Mouse (Mus musculus): Measurements from ENCODE around the gene Hdhd5.

The Hdhd5 gene

DNA sequence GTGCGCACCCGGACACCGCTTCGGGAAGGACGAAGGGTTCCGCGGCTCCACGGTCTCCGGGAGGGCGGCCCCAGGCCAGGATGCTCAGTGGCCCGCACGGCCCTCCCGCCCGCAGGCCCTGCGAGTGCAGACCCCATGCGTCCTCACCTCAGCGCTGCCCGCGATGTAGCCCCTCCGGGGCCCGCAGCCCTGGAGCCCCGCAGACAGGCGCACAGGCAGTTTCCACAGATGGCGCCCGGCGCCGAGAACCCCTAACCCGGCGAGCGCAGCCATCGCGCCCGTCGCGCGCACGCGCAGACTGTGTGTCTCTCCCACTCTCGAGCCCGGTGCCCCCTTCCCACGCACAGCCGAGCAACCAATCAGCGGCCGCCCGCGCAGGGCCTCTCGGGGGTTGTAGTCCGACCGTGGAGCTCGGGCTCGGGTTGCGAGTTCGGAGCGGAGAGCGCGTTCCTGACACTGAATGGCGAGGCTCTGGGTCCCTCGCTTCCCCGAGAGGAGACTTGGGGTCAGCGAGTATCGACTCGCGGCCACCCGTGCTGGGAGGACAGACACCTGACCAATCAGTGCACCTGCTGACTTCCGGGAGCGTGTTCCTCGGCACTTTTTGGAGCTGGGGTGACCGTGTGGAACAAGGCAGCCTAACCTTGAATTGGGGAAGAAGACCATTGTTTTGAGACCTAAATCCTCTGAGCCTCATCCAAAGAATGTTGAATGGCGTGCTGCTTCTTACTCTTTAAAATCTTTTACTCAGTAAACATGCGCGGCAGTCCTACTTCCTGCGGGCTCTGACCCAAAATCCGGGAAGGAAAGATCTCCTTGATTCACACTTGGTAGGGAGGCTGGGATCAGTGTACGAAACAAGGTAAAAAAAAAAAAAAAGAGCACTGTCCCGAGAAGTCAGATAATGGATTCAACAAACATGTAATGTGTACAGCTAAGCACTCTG, at the start of gene Hdhd5:
TSS of gene Hdhd5 (minus strand) at position 300 of the 946 bp plus-strand sequence.
- DNase-seq (ENCODE audit: low spot score), result peak; percentile 82

DNA sequence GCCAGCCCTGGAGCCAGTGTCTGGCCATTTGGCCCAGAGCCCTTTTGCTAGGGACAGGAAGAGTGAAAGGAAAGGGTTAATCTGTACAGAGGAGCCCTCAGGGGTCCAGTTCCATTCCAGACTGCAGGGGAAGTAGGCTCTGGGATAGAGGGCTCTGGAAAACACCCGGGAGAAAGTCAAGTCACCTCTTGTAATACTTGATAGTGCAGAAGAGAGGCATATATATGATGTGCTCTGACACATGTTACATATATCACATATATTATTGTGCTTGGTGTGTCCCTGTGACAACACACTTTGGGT, 49.5 kb upstream of the Hdhd5 start:
- DNase-seq (ENCODE audit: low spot score), result no peak

DNA sequence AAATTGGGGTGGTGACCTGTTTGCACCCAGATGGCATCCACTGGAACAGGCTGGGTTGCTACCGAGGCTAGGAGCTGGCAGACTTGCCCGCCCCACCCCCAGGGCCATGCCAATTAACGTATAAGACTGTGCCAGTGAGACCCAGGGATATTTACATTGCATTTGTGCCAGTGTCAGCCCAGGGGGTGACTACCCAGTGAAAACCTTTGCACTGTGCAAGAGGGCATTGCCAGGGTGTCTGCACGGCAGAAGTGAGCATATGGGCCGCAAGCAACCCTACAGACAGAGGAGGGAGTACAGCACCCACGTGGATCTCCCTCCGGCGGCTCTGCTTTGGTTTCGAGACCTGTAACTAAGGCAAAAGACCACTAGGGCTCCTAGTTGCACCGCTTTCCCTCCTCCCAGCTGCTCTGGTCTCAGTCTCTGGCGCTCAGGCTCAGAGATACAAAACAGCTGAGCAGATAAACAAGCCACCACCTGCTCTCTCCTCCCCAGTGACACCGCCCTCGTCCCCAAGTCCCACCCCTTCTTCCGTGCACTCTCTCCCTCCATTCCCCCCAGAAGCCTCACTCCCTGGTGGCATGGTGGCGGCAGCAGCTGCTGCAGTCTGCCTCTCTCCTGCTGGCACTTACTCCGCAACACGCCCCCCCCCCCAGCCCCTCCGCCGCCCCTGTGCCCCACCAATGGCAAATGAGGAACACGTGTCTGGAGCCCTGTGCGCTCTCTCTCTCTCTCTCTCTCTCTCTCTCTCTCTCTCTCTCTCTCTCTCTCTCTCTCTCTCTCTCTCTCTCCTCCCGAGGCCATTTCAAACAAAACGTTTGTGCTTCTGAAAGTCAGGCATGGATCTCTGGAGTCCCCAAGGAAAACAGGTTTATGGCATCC, 49.0 kb upstream of the Hdhd5 start:
- DNase-seq (ENCODE audit: low spot score), result no peak

DNA sequence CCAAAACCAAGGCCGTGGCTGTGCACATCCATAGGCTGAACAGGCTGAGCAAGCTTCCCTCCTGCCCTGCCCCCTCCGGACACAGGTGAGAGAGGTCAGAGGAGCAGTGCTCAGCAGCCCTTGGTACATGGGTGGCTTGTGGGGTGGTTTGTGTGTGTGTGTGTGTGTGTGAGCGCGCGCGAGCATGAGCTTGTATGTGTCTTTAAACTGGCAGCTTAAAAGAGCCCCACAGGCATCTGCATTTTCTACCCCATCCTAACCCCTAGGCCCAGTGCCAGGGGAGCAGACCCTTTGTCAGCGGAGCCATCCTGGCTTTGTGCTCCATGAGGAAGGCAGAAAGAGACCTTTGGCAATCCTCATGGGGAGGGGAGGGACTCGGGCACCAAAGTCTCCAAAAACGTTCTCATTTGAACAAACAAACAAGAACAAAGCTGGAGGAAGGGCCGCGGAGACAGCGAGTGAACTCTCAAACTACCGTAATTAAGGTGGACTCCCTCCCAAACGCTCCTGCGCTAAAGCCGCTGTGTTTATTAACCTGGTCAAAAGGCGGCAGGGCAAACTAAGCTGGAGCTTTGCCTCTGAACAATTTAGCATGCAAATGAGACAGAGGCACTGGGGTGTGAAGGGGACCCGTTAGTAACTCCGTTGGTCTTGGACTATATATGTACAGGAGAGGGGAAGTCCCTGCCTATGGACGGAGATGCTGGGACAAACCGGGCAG, 48.2 kb upstream of the Hdhd5 start:
- no peak for DNase-seq (ENCODE audit: low spot score)

DNA sequence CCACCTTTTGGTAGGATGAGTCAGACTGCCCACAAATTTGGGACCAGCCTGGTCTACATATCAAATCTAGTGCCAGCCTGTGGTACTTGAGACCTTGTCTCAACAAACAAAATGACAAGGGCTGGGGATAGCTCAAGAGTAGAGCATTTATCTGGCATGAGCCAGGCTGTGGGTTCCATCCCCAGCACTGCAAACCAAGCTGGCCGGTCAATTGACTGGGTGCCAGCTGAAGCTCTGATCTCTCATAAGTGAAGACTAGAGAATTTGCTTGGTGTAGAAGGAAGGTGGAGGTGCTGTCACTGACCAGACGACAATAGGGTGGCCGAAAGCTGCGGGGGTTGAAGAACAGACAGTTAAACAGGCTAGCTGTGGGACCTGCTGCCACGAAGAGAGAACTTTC, 47.4 kb upstream of the Hdhd5 start:
- DNase-seq (ENCODE audit: low spot score), result no peak

DNA sequence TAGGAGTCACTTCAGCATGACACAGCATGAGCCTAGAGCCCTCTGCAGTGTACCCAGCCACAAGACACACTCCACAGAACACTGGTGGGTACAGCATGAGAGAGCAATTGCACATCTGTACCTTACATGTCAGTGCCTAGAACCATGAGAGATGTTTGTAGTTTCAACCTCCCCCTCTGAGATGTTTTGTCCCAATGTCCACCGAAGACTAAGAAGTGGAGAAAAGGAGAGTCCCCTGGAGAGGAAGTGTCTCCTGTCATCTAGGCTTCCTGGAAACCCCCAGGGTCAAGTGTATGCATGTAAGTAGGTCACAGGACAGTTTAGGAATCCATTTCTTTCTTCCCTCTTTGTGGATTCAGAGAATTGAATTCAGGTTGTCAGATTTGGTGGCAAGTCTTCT, 41.3 kb upstream of the Hdhd5 start:
- DNase-seq (ENCODE audit: low spot score), result no peak

DNA sequence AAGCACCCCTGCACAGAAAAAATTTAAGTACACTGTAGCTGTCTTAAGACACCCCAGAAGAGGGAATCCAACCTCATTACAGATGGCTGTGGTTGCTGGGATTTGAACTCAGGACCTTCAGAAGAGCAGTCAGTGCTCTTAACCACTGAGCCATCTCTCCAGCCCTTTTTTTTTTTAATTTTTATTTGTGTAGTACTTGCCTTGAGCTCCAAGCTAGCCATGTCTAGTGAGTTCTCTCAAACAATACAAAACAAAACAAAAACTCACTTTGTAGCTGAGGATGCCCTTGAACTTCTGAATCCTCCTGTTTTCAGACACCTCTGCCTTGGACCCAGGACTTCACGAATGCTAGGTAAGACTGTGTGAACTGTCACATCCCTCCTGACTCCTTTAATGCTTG, 37.1 kb upstream of the Hdhd5 start:
- no peak for DNase-seq (ENCODE audit: low spot score)

DNA sequence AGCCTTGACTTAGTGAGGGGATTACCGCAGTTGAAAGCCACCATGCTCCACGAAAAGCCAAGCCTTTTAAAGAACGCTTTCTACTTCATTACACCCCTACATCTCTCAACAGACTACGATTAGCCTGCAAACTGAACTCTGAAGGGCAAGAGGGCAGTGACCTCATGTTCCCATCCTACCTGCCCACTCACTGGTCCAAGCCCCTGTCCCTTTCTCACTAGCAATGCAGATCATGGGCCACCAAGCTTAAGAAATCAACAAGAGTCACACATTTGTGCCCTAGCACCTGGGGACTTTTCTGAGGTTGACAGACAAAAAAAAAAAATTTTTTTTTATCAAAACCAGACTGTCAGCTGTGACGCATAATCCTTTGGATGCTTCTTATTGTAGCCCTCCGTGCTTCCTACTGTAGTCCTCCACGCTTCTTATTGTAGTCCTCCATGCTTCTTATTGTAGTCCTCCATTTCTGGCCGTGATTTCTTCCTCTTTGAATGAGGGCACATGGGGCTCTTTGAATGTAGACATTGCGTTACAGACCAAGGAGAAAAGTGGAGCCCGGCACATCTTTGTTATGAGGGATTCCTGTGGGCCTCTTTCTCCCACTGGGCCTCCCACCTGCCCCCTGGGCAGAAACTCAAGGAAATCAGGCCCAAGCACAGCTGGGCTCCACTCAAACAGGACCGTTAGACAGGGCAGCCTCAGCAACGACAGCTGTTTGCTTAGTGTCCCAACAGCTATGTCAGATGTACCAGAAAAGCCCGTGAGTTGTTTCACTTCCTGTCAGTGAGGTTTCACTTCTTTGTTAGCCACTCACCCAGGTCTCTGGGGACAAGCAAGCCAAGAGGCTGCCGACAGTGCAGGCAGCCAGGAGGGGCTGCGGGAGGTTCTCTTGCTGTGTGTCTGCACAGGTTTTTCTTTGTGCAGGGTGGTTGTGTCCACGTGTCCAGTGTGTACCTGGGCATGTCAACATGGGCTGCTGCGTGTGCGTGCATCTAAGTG, 36.1 kb upstream of the Hdhd5 start:
- no peak for DNase-seq (ENCODE audit: low spot score)

DNA sequence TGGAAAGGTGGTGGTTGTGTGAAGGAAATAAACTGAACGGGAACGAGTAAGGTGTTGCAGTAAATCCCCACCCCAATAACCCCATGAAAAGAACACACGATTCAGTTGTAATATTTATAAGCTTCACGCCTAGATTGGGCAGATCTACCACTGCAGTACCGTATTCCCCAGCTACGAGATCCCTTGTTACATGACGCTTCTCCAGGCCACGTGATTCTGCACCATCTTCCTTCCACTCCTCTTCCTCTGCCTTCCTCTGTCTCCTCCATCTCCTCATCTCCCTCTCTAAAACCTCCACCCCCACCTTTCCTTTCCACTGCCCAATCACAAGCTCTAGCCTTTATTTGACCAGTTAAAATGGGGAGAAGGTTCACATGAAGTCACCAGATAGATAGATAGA, 25.5 kb upstream of the Hdhd5 start:
- no peak for DNase-seq (ENCODE audit: low spot score)

DNA sequence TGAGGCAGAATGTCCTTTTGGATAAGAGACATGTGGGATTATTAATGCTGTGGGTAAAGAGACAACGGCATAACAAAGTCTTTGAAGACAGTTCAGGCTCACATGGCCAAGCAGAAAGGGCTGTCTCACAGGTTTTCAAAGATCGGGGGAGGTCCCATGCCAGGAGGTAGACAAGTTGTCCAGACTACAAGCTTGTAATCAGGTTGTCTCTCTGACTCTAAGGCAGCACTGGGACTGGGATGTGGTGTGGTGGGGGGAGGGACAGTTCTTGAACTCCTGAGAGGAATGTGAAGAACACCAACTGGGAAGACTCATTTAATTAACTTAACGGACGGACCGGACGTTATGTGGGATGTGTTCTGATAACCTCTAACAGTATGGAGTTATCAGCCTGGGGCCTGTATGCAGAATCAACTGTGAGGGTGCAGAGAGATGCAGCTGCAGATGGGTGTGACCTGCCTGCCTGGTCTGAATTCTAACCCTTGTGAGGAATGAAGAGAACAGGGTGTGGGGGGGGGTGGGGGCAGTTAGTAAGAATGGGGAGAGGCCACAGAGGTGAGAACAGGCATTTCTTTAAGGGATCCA, 25.0 kb upstream of the Hdhd5 start:
- DNase-seq (ENCODE audit: low spot score), result no peak

DNA sequence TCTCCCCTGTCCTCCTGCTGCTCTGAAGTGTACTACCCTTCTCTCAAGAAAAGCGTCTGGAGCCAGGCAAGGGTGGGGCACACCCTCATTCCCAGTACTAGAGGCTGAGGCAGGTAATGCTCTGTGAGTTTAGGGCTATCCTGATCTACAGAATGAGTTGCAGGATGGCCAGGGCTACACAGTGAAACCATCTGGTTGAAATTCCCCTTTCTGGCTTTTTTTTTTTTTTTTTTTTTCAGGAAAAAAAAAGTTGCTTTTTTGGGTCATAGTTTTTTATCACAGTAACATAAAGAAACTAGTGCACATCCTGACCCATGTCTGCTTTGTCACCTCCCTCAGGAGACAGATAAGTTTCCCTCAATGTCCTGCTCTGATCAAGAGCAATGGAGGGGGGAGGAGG, 24.0 kb upstream of the Hdhd5 start:
- no peak for DNase-seq (ENCODE audit: low spot score)

DNA sequence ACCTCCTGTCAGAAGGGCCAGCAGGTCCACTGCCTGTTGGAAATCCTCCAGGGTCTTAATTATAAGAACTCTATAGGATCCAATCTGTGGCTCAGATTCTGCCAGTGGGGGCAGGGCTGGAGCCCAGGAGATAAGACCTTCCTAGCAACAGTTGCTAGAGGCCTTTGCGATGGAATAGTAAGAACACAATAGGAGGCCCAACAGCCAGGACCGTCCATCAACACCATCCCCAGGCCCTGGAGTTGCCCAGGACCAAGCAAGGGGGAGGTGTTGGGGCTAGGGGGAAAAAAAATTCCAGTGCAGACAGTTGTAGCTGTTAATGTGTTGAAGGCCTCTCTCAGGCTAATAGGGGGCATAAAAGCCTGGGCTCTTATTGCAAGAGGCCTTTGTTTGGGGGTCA, 19.1 kb upstream of the Hdhd5 start:
- DNase-seq (ENCODE audit: low spot score), result no peak

DNA sequence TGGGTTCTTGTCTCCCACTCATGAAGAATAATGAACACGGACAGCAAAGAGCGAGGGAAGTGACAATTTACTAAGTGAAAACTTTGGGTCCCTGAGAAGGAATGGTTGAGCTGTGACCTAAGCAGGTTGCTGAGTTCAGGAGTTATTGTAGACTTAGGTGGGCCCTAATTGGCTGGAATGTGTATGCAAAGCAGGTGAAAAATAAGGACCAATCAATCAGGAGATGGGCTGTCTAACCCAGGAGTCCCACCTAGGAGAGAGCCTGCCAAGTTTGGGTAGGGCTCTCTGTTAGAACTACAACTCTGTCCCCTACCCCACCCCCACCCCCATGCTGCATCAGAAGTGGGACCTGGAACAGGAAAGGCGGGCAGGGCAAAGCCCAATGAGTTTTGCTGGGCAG, 17.5 kb upstream of the Hdhd5 start:
- DNase-seq (ENCODE audit: low spot score), result no peak

DNA sequence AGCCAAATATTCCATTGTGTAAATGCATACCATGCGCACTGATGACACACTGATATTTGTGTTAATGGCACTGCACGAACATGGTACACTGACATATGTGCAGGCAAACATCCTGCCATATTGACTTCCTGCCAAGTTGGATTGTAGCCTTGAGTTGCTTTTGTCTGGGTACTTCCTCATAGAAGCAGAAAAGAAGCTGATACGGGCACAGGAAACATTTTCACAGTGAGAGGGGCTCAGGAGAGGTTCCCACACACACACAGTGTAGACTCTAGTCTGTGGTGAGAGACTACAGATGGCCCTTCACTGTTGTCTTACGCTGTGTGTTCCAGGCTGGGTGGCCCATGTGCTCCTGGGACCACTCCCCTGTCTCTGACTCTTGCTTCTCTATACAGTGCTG, 15.9 kb upstream of the Hdhd5 start:
- no peak for DNase-seq (ENCODE audit: low spot score)

DNA sequence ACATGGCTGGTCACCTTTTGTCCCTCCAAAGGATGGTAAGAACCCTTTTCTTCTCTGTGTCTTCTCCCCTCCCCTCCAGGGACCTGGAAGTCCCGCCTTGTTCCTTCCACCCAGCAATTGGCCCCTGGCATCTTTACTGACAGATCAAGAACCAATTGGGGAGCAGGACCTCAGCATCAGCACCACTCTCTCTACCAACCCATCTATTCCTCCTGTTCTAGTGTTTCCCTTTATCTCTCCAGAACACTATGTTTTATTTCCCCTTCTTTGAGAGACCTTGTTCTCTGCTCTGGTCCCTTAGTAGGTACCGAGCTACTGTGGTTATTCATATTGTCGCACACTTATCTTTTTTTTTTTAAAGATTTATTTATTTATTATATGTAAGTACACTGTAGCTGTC, 15.2 kb upstream of the Hdhd5 start:
- no peak for DNase-seq (ENCODE audit: low spot score)

DNA sequence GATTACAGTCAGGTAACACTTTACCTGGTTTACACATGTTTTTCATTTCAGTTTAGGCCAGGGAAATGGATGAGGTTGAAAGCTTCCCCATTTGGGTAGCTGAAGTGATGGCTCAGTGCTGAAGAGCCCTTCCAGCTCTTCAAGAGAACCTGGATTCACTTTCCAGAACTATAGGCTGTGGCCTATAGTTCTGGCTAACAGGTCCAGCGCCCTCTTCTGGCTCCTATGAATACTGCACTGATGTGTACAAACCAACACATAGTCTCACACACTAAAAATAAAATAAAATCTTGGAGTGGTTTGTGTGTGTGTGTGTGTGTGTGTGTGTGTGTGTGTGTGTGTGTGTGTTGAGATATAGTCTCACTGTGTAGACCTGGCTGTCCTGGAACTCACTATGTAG, 10.9 kb upstream of the Hdhd5 start:
- no peak for DNase-seq (ENCODE audit: low spot score)

DNA sequence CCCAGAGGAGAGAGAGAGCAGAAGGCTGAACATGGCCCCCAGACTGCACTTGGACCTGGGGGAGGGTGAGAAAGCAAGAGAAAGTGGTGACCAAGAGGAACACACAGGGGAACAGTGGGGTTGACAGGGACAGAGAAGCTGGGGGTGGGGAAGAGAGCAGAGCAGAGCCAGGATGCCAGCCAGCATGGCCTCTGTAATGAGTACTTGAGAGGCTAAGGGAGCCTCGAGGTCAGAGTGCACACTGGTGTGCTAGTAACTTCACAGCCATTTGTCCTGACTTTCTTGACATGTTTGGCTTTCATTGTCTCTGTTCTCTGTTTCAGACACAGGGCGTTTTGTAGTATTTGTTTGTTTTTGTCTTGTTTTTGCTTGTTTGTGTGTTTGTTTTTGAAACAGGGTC, 10.3 kb upstream of the Hdhd5 start:
- DNase-seq (ENCODE audit: low spot score), result no peak

DNA sequence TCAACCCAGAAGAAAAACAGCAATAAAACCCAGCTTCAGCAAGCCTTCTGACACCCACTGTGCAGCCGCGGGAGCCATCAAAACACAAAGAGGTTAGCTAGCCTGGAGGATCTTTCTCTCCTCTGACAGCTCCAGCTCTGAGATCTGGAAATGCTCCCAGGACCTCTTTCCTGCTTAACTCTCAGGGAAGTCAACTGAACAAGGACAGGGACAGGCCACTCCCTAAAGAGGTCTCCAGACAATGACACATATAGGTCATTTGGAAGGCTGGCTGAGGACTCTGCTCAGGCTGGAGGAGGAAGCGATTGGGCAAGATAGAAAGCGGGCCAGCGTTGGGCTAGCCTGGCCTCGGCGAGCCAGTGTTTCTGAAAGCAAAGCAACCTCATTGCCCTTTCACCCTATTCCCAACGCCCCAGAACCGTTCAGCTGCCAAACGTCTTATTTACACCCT, 8.7 kb upstream of the Hdhd5 start:
- DNase-seq (ENCODE audit: low spot score), result no peak

DNA sequence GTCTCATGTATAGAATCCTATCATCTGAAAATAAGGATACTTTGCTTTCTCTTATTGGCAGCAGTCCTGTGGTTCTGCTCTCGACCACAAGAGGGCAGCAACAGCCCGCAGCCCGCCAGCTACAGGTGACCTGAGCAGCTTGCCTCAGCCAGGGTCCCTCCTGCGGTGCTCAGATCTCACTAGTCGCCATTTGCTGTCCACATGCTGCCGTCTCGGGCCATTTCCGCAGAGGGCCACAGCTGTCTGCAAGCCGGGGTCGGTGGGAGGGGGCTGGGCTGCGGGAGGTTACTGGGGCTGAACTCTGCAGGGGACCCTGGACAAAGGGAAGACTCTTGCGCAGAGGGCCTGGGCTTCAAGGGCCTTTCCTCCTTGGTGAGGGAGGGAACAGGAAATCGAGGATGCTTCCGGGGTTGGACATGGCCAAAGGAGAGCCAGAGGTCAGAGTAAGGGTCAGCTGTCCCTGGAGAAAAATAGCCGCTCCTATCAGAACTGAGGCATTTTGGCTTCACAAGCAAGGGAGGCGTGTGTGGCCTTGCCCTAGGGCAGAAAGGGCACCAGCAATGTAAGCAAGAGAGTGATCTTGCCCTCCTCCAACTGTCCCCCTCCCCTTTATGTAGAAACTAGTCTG, 8.1 kb upstream of the Hdhd5 start:
- DNase-seq (ENCODE audit: low spot score), result peak; percentile 55

DNA sequence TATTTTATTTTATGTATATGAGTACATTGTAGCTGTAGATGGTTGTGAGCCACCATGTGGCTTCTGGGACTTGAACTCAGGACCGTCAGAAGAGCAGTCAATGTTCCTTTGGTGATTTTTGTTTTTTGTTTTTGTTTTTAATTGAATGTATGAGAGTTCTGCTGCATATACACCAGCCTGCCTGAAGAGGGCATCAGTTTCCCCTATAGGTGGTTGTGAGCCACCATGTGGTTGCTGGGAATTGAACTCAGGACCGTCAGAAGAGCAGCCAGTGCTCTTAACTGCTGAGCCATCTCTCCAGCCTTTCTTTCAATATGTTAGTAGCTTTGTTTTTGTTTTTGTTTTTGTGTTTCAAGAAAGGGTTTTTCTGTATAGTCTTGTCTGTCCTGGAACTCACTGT, 5.2 kb upstream of the Hdhd5 start:
- no peak for DNase-seq (ENCODE audit: low spot score)

Measured in layer of hippocampus, adult 9-10 months (tissue).